ENCODE assay signal across 19 mouse cellular contexts in genomic region chr2:41486116-41486515, GRCm38 (mm10).
DNase-seq lines count a peak whose midpoint lies in the region; ATAC-seq and TF ChIP-seq lines count a peak whose summit lies in the region.
"Had no signal": no experiment of that assay in that cellular context is flagged by ENCODE, and none has a peak within 500 bp of the region (broad histone marks: within the 10 kb centered on the region; RNA-seq: fewer than 3 reads in every experiment).

No protein-coding gene starts in this region.

- no peak overlapping the region for H3K4me3 ChIP-seq in forebrain, embryonic 15.5 days
- no peak overlapping the region for H3K4me3 ChIP-seq in forebrain, embryonic 12.5 days (replicated peaks)
- H3K4me3 ChIP-seq in heart, embryonic 11.5 days (ENCODE audit: low read depth, low read length): no peak overlapping the region
- H3K4me3 ChIP-seq: embryonic facial prominence, embryonic 15.5 days; erythroblast, embryonic 14.5 days; forebrain, embryonic 13.5 days; heart, embryonic 13.5 days; hindbrain, embryonic 15.5 days had no signal

- WGBS in forebrain, embryonic 15.5 days: 57% methylated on average over 2 of the region's 2 CpGs
- WGBS in forebrain, embryonic 12.5 days: 87% methylated on average over 2 of the region's 2 CpGs
- WGBS in heart, embryonic 11.5 days (ENCODE audit: insufficient replicate concordance): 65% methylated on average over 2 of the region's 2 CpGs

- H3K4me2 ChIP-seq in forebrain, embryonic 15.5 days (replicated peaks): no peak overlapping the region
- H3K4me2 ChIP-seq in forebrain, embryonic 12.5 days: no peak overlapping the region
- no peak overlapping the region for H3K4me2 ChIP-seq in heart, embryonic 11.5 days
- H3K4me2 ChIP-seq: embryonic facial prominence, embryonic 15.5 days; forebrain, embryonic 13.5 days; heart, embryonic 13.5 days; hindbrain, embryonic 15.5 days had no signal

- H3K9me3 ChIP-seq in forebrain, embryonic 15.5 days: no peaks in the 10 kb centered on the region
- no peaks in the 10 kb centered on the region for H3K9me3 ChIP-seq in forebrain, embryonic 12.5 days
- no peaks in the 10 kb centered on the region for H3K9me3 ChIP-seq in heart, embryonic 11.5 days (replicated peaks; ENCODE audit: control insufficient read depth, low read length)
- H3K9me3 ChIP-seq: embryonic facial prominence, embryonic 15.5 days; forebrain, embryonic 13.5 days; heart, embryonic 13.5 days; hindbrain, embryonic 15.5 days had no signal

- H3K36me3 ChIP-seq in forebrain, embryonic 15.5 days: no peaks in the 10 kb centered on the region
- no peaks in the 10 kb centered on the region for H3K36me3 ChIP-seq in forebrain, embryonic 12.5 days (replicated peaks)
- H3K36me3 ChIP-seq in heart, embryonic 11.5 days (ENCODE audit: control insufficient read depth, insufficient read depth, low read length): no peaks in the 10 kb centered on the region
- H3K36me3 ChIP-seq: embryonic facial prominence, embryonic 15.5 days; heart, embryonic 13.5 days; hindbrain, embryonic 15.5 days had no signal

- no peak for TF ChIP-seq POLR2A in brain, embryonic 14.5 days (IDR thresholded peaks at IDR 0.05; ENCODE audit: borderline replicate concordance, extremely low read depth, insufficient read depth, insufficient read length, poor library complexity, severe bottlenecking)

- 0 out of 2 replicates have a peak, but pooled peaks have one; percentile 29 for ATAC-seq in forebrain, embryonic 15.5 days (replicated peaks)
- no peak for ATAC-seq in forebrain, embryonic 12.5 days (ENCODE audit: low FRiP score)
- no peak for ATAC-seq in heart, embryonic 11.5 days (replicated peaks; ENCODE audit: insufficient number of reproducible peaks, low FRiP score, low TSS enrichment)
- ATAC-seq: forebrain, embryonic 13.5 days; intestine, embryonic 16.5 days had no signal

- no peaks in the 10 kb centered on the region for H3K27me3 ChIP-seq in forebrain, embryonic 15.5 days
- no peaks in the 10 kb centered on the region for H3K27me3 ChIP-seq in forebrain, embryonic 12.5 days
- H3K27me3 ChIP-seq in heart, embryonic 11.5 days (ENCODE audit: control insufficient read depth, insufficient read depth, low read length): no peaks in the 10 kb centered on the region
- H3K27me3 ChIP-seq: embryonic facial prominence, embryonic 15.5 days; forebrain, embryonic 13.5 days; heart, embryonic 13.5 days; hindbrain, embryonic 15.5 days had no signal

- H3K4me1 ChIP-seq in forebrain, embryonic 15.5 days: no peaks in the 10 kb centered on the region
- H3K4me1 ChIP-seq in forebrain, embryonic 12.5 days: no peaks in the 10 kb centered on the region
- no peaks in the 10 kb centered on the region for H3K4me1 ChIP-seq in heart, embryonic 11.5 days (ENCODE audit: control insufficient read depth, insufficient read depth, low read length)
- H3K4me1 ChIP-seq: embryonic facial prominence, embryonic 15.5 days; forebrain, embryonic 13.5 days; heart, embryonic 13.5 days; hindbrain, embryonic 15.5 days had no signal

- no peak overlapping the region for H3K9ac ChIP-seq in forebrain, embryonic 15.5 days (replicated peaks)
- H3K9ac ChIP-seq in forebrain, embryonic 12.5 days: no peak overlapping the region
- H3K9ac ChIP-seq in heart, embryonic 11.5 days (ENCODE audit: low read depth, low read length): no peak overlapping the region
- H3K9ac ChIP-seq: embryonic facial prominence, embryonic 15.5 days; forebrain, embryonic 13.5 days; heart, embryonic 13.5 days; hindbrain, embryonic 15.5 days had no signal

- peak; percentile 69 for DNase-seq in brain, adult 2 months (ENCODE audit: low read depth, low spot score)
- DNase-seq in brain, embryonic 14.5 days (ENCODE audit: low read depth): peak; percentile 71
- DNase-seq in layer of hippocampus, postnatal 14 days (ENCODE audit: low spot score in 2 of 2): peak; percentile 26 to 84
- DNase-seq: adrenal gland, adult 2 months; adrenal gland, postnatal 25 days; cerebellum, adult 11 months; cerebellum, postnatal 10 days; embryo, embryonic 11 days; gastrocnemius, postnatal 25 days; heart, postnatal 36 days had no signal

- no peak overlapping the region for H3K27ac ChIP-seq in forebrain, embryonic 15.5 days (replicated peaks)
- H3K27ac ChIP-seq in forebrain, embryonic 12.5 days: no peak overlapping the region
- no peak overlapping the region for H3K27ac ChIP-seq in heart, embryonic 11.5 days (ENCODE audit: low read depth, low read length)
- H3K27ac ChIP-seq: embryonic facial prominence, embryonic 15.5 days; forebrain, embryonic 13.5 days; heart, embryonic 13.5 days; hindbrain, embryonic 15.5 days had no signal

- no peak for TF ChIP-seq CTCF in brain, embryonic 14.5 days (IDR thresholded peaks at IDR 0.05; ENCODE audit: borderline replicate concordance, extremely low read depth, insufficient read depth, insufficient read length)
